Mouse (Mus musculus) thymus, adult 2 months (tissue): ENCODE results near the gene Pla2g2c.

Experiments
- CTCF ChIP-seq: fragments of 200-500 bp; IDR thresholded peaks from 2 replicates; pipeline ENCODE4 v1.5.1; 2012; ENCODE audit warnings: mild to moderate bottlenecking, control low read depth, low read length, moderate library complexity, borderline replicate concordance; ENCODE audit not compliant: control insufficient read depth, poor library complexity, insufficient read depth; ENCODE audit errors: extremely low read depth
- POLR2A ChIP-seq: fragments of 200-500 bp; IDR thresholded peaks from 2 replicates; pipeline ENCODE4 v1.6.1; 2012; ENCODE audit warnings: mild to moderate bottlenecking, low read length, control low read depth, moderate library complexity; ENCODE audit not compliant: control insufficient read depth, poor library complexity, insufficient read depth; ENCODE audit errors: extremely low read depth

- no peak for TF ChIP-seq CTCF
- TF ChIP-seq POLR2A, result no peak
These were observed 21.0 kb upstream of the Pla2g2c start for GRCm38 (mm10) chr4:138703591-138703990.
